ENCODE assay signal across 11 mouse cellular contexts in the genomic region with DNA sequence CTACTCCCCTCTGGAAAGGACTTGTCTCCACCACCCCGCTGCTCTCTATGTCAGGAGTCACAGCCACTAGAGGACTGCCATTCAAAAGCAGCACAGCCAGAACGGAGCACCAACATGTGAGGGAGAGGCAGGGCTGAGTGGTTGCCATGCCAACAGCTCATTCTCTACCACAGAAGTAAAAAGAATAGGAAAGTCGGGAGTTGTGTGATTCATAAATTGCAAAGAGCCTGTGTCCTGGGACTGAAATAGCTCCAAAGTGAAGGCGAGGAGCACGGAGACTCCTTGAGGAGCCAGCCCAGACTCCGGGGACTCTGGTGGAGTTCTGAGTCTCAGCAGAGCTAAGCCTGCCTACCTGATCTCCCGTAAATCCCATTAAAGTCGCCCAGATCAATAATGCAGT. TPM values are rescaled to one million over a fixed set of nuclear protein-coding genes. Genes with fewer than 3 reads are reported as not detected.
DNase-seq lines count a peak whose midpoint lies in the region; ATAC-seq and TF ChIP-seq lines count a peak whose summit lies in the region.
"Had no signal": no experiment of that assay in that cellular context is flagged by ENCODE, and none has a peak within 500 bp of the region (broad histone marks: within the 10 kb centered on the region; RNA-seq: fewer than 3 reads in every experiment).

No protein-coding gene starts in this region.

- peak; percentile 47 for DNase-seq in lung, postnatal 0 days (ENCODE audit: low spot score)
- no peak for DNase-seq in lung, adult 18-20 months
- peak; percentile 53 to 55 for DNase-seq in frontal cortex, postnatal 10 days (ENCODE audit: low spot score in 2 of 2)
- peak; percentile 68 to 69 for DNase-seq in left cerebral cortex, postnatal 36 days (ENCODE audit: low spot score in 2 of 2)
- DNase-seq in right cerebral cortex, postnatal 36 days (ENCODE audit: low spot score in 2 of 2) = peak; percentile 73 to 88
- DNase-seq in thymus, postnatal 4 days = no peak
- DNase-seq in liver = no peak
- DNase-seq in thymus, postnatal 10 days (ENCODE audit: low spot score in 2 of 2) = no peak

- peak; percentile 33; the same call in 1 of the 2 replicates for ATAC-seq in lung, postnatal 0 days

- H3K4me2 ChIP-seq in lung, postnatal 0 days (replicated peaks; ENCODE audit: low read depth, low read length) = no peak overlapping the region
- H3K4me2 ChIP-seq: heart, embryonic 13.5 days; limb, embryonic 12.5 days had no signal

- no peak for TF ChIP-seq CTCF in lung, postnatal 0 days (IDR thresholded peaks at IDR 0.05)

- H3K27me3 ChIP-seq in lung, postnatal 0 days (replicated peaks; ENCODE audit: insufficient read depth, low read length) = no peaks in the 10 kb centered on the region
- H3K27me3 ChIP-seq: heart, embryonic 13.5 days; limb, embryonic 12.5 days had no signal

- H3K4me3 ChIP-seq in lung, postnatal 0 days (ENCODE audit: low read depth, low read length) = no peak overlapping the region
- H3K4me3 ChIP-seq: heart, embryonic 13.5 days; limb, embryonic 12.5 days had no signal

- intact Hi-C loops in left cerebral cortex, postnatal 36 days (cut with DNase I) = no loop called here

- no peak overlapping the region for H3K9ac ChIP-seq in lung, postnatal 0 days (replicated peaks; ENCODE audit: low read depth)
- H3K9ac ChIP-seq: heart, embryonic 13.5 days; limb, embryonic 12.5 days had no signal

- no peaks in the 10 kb centered on the region for H3K36me3 ChIP-seq in lung, postnatal 0 days (ENCODE audit: insufficient read depth, low read length)

- WGBS in lung, postnatal 0 days = 50% methylated on average over 8 of the region's 8 CpGs

- H3K9me3 ChIP-seq in lung, postnatal 0 days (ENCODE audit: low read length) = no peaks in the 10 kb centered on the region
- H3K9me3 ChIP-seq: heart, embryonic 13.5 days; limb, embryonic 12.5 days had no signal

- no peak overlapping the region for H3K27ac ChIP-seq in lung, postnatal 0 days (ENCODE audit: low read length)
- H3K27ac ChIP-seq: heart, embryonic 13.5 days; limb, embryonic 12.5 days had no signal

- no peak for TF ChIP-seq EP300 in lung, postnatal 0 days (IDR thresholded peaks at IDR 0.05)

- H3K4me1 ChIP-seq in lung, postnatal 0 days (ENCODE audit: insufficient read depth, low read depth, low read length) = no peaks in the 10 kb centered on the region

RNA-seq across cellular contexts. Expression of gene Klhl3, which starts 22.7 kb away (rescaled TPM):
- 2.7 and 3.9 TPM in 2 replicates for polyA plus RNA-seq in lung, postnatal 0 days (2015; fragmentation: Nextera tagmentation; extraction: Ambion mirVana)
- 10 to 100 TPM; 27.8 to 38.4 TPM for total RNA-seq in left cerebral cortex, postnatal 36 days (2021)
- total RNA-seq: CH12.LX had no signal

RNA-seq across cellular contexts. Expression of gene Hnrnpa0, which starts 37.7 kb away (rescaled TPM):
- polyA plus RNA-seq in lung, postnatal 0 days (2015; fragmentation: Nextera tagmentation; extraction: Ambion mirVana) = 29.6 and 33.1 TPM in 2 replicates
- total RNA-seq in left cerebral cortex, postnatal 36 days (2021) = 100 to 1,000 TPM; 118 to 134 TPM

Comparison
In these comparisons a context has a peak if more than half of its experiments do, and no peak if none do; other contexts are left out.
1. DNase-seq: peak in lung, postnatal 0 days (single experiment), frontal cortex, postnatal 10 days (2 of 2), left cerebral cortex, postnatal 36 days (2 of 2) and right cerebral cortex, postnatal 36 days (2 of 2); none in lung, adult 18-20 months (0 of 2), thymus, postnatal 4 days (single experiment), liver (single experiment) and thymus, postnatal 10 days (0 of 2).